Mouse (Mus musculus) R1 (cell line): ENCODE measurements around the gene E330009J07Rik.

Experiments
- DNase-seq: peaks from one replicate; pipeline ENCODE4 v3.0.0-alpha.2; 2018; ENCODE audit warnings: low read depth, low spot score

The E330009J07Rik gene

GRCm38 (mm10) chr6:40436047-40436483, at the start of gene E330009J07Rik:
Gene E330009J07Rik, minus strand, starts transcription at chr6:40436135.
- peak; percentile 69 for DNase-seq

- no peak for DNase-seq
These were observed 46.4 kb upstream of the E330009J07Rik start for GRCm38 (mm10) chr6:40482318-40482717.

GRCm38 (mm10) chr6:40479705-40480104, 43.8 kb upstream of the E330009J07Rik start:
- peak; percentile 19 for DNase-seq

GRCm38 (mm10) chr6:40476132-40476531, 40.2 kb upstream of the E330009J07Rik start:
- no peak for DNase-seq

GRCm38 (mm10) chr6:40471720-40472010, 35.7 kb upstream of the E330009J07Rik start:
- DNase-seq, result no peak

- peak; percentile 96 for DNase-seq
These were observed 35.2 kb upstream of the E330009J07Rik start, which contains the start of gene Ssbp1 for GRCm38 (mm10) chr6:40470916-40471719. Gene Ssbp1, plus strand, starts transcription at chr6:40471352.

- peak; percentile 14 for DNase-seq
These were observed 29.8 kb upstream of the E330009J07Rik start for GRCm38 (mm10) chr6:40465710-40466109.

GRCm38 (mm10) chr6:40454436-40455041, 18.6 kb upstream of the E330009J07Rik start:
- peak; percentile 42 for DNase-seq

- DNase-seq, result no peak
These were observed 12.7 kb upstream of the E330009J07Rik start for GRCm38 (mm10) chr6:40448626-40449025.

- DNase-seq, result no peak
These were observed 7.5 kb upstream of the E330009J07Rik start for GRCm38 (mm10) chr6:40443281-40443928.

- DNase-seq, result peak; percentile 16
These were observed 5.8 kb upstream of the E330009J07Rik start for GRCm38 (mm10) chr6:40441755-40442154.

GRCm38 (mm10) chr6:40441276-40441675, 5.3 kb upstream of the E330009J07Rik start:
- DNase-seq, result no peak

- DNase-seq, result no peak
These were observed 3.8 kb upstream of the E330009J07Rik start for GRCm38 (mm10) chr6:40439731-40440130.

GRCm38 (mm10) chr6:40438936-40439335, 3.0 kb upstream of the E330009J07Rik start, which contains the start of gene Wee2:
Gene Wee2, plus strand, starts transcription at chr6:40439088.
- DNase-seq, result no peak

- DNase-seq, result peak; percentile 59
These were observed 536 bp downstream of the E330009J07Rik start for GRCm38 (mm10) chr6:40435151-40436046.

GRCm38 (mm10) chr6:40434697-40435096, 1.2 kb downstream of the E330009J07Rik start:
- DNase-seq, result no peak

GRCm38 (mm10) chr6:40432346-40433275, 3.3 kb downstream of the E330009J07Rik start:
- DNase-seq, result no peak

GRCm38 (mm10) chr6:40431812-40432211, 4.1 kb downstream of the E330009J07Rik start:
- no peak for DNase-seq

GRCm38 (mm10) chr6:40431356-40431755, 4.6 kb downstream of the E330009J07Rik start:
- peak; percentile 23 for DNase-seq

GRCm38 (mm10) chr6:40430878-40431277, 5.1 kb downstream of the E330009J07Rik start:
- no peak for DNase-seq
